Mouse (Mus musculus) cerebellum, adult (tissue): ENCODE results near the gene Asna1.

Source experiments
- ATAC-seq: cut with Nextera tagmentation; 2 replicates; pipeline ENCODE4 v1.9.2; 2017; ENCODE audit warnings: mild to moderate bottlenecking, moderate library complexity, mixed read lengths; ENCODE audit not compliant: insufficient number of reproducible peaks, low FRiP score, low TSS enrichment

The Asna1 gene

GRCm38 (mm10) chr8:85035728-85036310 lies 10.7 kb upstream of the Asna1 start:
- no peak for ATAC-seq

- ATAC-seq, result no peak
These were observed 10.2 kb upstream of the Asna1 start for GRCm38 (mm10) chr8:85035165-85035727.

DNA sequence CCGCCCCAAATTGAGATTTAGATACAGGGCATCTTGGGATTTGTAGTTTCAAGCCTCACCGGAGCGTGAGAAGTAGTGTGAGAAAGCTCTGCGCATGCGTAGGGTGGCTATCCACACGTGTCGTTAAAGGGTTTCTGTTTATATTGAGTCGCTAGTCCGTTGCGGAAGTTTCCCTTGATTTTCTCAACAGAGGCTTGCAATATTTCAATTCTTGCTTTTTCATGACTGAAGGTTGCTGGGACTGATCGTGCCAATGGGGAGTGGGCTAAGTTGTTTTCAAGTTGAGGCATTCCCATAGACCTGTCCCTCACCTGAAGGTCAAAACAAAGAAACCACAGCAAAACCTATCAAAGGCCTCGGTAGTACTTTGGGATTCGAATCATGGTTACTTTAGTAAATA lies 9.7 kb upstream of the Asna1 start:
- no peak for ATAC-seq

DNA sequence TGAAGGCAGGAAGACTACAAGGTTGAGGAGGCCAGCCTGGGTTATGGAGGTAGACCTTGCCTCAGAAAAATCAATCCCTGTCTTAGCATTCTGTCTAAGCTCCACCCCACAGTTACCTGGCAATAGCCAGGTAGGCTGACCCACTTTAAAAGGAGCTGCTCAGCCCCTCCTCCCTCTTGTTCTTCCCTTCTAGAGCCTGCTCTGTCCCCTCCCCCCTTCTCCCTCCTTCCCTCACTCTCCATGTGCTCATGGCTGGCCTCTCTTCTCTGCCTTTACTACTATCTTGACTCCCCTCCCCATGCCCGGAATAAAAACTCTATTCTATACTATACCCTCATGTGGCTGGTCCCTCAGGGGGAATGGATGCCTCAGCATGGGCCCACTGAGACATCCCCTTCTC lies 8.8 kb upstream of the Asna1 start:
- no peak for ATAC-seq

DNA sequence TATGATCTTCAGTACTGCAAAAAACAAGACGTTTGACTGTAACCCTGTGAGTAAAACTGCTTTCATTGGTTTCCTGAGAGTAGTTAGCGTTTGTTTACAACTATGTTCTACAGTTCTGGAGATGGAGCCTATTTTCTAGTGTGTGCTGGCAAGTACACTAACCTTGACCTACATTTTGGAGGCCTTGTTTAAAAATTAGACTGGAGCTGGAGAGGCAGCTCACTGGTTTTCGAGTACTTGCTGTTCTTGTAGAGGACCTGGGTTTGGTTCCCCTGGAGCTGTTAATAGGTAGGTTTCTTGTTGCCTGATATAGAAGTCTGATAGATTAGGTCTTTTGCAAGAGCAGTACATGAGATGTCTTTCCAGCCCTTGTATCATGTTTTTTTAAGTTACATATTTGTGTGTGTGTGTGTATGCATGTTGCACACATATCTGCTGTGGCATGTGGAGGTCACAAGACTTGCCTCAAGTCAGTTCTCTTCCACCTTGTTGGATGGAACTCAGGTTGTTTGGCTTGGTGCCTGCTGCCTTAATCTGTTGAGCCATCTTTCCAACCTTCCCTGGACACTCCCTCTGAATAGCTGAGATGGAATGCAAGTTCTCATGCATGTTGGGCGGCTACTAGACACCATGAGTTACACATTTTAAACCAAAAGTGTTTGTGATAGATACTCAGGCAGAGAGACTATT lies 7.7 kb upstream of the Asna1 start:
- no peak for ATAC-seq

- ATAC-seq, result no peak
These were observed 4.2 kb upstream of the Asna1 start for GRCm38 (mm10) chr8:85029271-85029670.

GRCm38 (mm10) chr8:85027922-85028321 lies 2.8 kb upstream of the Asna1 start:
- no peak for ATAC-seq

- no peak for ATAC-seq
These were observed 2.4 kb upstream of the Asna1 start for GRCm38 (mm10) chr8:85027516-85027855.

DNA sequence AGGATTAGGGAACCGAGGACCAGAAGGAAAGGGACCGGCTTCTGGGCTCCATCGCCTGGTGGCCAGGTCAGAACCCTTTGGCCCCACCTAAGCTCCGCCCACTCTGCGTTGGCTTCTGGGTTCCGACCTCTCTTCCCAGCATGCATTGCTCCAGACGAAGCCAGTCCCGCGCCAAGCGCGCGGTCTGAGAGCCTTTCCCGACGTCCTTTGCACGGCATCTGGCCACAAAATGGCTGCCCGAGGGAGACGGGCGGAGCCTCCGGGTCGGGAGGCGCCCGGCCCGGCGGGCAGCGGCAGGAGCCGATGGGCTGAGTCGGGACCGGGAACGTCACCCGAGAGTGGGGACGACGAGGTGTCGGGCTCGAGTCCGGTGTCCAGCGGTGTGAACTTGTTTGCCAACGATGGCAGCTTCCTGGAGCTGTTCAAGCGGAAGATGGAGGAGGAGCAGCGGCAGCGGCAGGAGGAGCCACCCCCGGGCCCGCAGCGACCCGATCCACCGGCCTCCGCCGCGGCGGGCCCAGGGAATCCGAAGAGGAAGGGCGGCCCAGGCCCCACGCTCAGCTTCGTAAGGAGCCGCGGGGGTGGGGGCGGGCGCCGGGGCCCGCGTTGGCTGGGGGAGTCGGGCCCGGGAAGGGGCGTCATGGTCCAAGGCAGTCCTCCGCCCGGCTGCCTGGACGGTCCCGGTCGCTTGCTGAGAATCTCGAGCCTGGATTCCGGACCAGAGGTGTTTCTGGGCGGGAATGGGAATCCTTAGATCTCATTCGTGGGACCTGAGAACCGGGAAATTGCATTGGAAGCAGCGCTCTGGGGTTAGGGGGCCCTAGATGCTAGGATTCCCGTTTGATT lies 1.8 kb upstream of the Asna1 start, which contains the start of gene Trir:
Gene Trir, plus strand, starts transcription at position 154 of the 846 bp plus-strand sequence.
- ATAC-seq, result peak; percentile 76

- ATAC-seq, result no peak
These were observed 1.2 kb downstream of the Asna1 start for GRCm38 (mm10) chr8:85023846-85024245.

DNA sequence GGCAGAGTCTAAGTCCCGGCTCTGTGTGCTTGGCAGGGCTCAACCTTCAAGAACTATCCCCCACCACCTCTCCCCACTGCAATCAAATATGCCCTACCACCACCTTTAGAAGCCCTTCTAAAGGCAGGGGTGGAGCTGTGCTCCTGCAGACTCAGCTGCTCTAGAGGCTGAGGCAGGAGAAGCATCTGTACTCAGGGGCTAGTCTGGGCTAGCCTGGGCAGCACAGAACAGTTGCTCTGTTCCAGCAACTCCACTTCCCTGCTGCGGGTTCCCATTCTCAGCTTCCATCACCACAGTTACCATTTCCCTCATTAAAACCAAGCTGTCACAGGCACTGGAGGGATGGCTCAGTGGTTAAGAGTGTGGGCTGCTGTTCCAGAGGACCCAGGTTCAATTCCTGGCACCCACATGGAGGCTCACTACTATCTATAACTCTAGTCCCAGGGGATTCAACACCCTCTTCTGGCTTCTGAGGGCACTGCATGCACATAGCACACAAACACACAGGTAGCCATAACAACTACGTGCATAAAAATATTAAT lies 3.5 kb downstream of the Asna1 start:
- ATAC-seq, result no peak

- no peak for ATAC-seq
These were observed 7.9 kb downstream of the Asna1 start for GRCm38 (mm10) chr8:85017209-85017608.

DNA sequence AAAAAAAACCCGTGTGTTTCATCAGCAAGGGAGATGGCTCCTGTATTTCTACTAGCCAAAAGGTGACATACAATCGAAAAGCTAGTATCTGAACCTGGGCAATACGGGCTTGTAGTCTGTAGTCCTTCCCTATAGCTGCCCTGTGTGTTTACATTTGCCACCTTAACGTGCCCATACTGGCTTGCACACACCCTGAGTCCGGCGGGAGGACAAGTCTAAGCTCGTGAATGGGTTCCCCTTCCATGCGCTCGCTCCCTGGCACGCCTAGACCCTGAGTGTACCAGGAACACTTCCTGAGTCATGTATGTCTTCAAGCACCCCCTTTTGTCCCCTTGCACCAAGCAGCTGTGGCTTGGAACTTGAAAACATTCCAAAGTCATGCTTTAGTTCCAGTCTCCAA lies 8.4 kb downstream of the Asna1 start:
- ATAC-seq, result no peak

- no peak for ATAC-seq
These were observed 10.7 kb downstream of the Asna1 start, which contains the start of gene Best2 for GRCm38 (mm10) chr8:85014431-85014830. TSS of gene Best2 (minus strand) at chr8:85014531.

DNA sequence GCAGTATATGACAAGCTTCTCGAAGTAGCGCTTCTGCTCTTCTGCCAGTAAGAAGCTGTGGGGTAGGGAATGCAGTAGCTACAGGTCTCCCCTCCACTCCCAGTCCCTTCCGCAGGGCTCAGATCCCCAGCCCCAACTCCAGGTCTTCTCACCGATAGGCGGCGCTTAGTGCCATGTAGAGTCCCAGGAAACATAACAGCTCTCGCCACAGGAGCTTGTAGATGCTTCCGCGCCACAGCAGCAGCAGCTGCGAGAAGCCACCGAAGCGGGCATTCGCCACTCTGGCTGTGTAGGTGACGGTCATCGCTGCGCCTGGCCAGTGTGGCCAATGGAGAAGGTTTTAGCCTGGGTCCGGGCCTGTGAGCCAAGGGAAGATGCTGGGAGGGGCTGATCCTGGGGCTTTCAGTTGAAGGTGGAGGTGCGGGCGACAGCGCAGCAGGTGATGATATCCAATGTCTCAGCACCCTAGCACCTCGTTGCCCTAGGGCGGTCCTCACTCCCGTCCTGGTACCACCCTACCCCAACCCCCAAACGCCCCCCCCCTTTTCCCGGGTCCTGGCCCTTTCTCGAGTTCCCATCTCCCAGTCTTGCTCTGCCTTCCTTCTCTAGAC lies 11.7 kb downstream of the Asna1 start:
- peak; percentile 68; the same call in 1 of the 2 replicates for ATAC-seq

- no peak for ATAC-seq
These were observed 13.8 kb downstream of the Asna1 start for GRCm38 (mm10) chr8:85011242-85011641.

DNA sequence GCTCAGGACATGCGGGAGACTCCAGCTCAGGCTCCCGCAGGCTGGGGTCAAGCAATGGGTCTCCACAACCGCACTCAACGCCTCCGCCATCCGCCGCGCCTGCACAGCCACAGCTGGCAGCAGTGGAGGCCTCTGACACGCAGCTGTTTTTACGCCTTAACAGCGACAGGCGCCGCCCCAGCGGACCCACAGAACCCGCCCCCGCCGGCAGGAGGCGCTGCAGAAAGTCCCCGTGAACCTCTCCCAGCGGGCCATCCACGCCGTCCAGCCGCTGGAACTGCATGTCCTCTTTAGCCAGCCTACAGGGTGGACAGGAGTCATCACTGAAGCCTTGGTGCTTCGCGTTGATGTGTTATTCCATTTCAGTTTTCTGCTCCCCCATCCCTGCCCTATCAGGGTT lies 17.4 kb downstream of the Asna1 start:
- no peak for ATAC-seq

DNA sequence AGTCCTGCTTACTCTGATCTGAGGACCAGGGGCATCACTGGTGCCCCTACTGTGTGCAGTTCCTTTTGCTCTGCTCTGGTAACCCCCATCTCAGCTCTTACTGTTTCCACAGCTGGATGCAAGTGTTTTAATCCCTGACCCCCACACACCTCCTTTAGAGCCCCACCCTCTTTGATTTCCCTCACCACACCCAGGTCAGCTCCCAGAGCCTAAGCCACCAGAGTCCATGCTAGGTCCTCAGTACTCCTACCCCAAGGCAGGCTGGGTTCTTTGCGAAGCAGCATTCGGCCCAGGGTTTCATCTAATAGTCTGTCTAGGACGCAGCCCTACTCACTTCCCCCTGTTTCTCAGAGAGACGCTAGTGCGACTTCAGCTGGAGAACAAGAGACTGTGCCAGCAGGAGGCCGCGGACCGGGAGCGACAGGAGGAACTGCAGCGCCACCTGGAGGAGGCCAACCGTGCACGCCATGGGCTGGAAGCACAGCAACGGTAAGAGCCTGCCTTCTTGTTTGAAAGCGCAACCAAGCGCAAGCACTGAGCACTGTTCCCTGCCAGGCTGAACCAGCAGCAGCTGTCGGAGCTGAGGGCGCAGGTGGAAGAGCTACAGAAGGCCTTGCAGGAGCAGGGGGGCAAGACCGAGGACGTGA lies 27.3 kb downstream of the Asna1 start:
- peak; percentile 93 for ATAC-seq

DNA sequence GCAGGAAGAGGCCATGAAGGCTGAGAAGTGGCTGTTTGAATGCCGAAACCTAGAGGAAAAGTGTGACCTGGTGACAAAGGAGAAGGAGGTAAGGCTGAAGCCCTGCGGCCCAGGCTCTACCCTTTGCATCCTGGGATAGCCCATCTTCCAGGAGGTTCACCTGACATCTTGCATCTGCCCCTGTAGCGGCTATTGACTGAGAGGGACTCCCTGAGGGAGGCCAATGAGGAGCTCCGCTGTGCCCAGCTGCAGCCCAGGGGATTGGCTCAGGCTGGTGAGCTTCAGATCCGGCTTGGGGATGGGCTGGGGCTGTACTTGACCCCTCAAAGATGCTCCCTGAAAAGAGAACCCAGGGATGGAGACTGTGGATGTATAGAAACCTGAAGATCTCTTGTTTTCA lies 28.1 kb downstream of the Asna1 start:
- ATAC-seq, result no peak

DNA sequence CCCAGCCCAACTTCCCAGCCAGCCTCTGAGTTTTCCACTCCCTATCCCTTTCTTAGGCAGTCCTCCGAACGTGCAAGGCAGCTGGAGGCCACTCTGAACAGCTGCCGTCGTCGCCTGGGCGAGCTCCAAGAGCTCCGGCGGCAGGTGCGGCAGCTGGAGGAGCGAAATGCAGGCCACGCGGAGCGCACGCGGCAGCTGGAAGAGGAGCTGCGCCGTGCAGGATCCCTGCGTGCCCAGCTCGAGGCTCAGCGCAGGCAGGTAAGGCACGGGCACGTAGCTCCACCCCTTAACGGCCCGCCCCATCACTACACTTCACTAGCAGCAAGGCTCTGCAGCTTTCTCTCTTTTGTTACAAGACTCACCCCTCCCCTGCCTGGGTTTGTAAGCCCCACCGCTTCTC lies 29.4 kb downstream of the Asna1 start:
- ATAC-seq, result no peak
